Mouse (Mus musculus) lung, postnatal 0 days (tissue): Measurements from ENCODE around the gene Prdm11.

Source experiments
- CTCF ChIP-seq: IDR thresholded peaks from 2 replicates; pipeline ENCODE4 v1.5.1; 2016; ENCODE audit warnings: antibody characterized with exemption, mild to moderate bottlenecking
- EP300 ChIP-seq: IDR thresholded peaks from 2 replicates; pipeline ENCODE4 v1.6.1; 2016; ENCODE audit warnings: antibody characterized with exemption, mild to moderate bottlenecking, control low read depth

- TF ChIP-seq CTCF = no peak
- no peak for TF ChIP-seq EP300
Measured at GRCm38 (mm10) chr2:92917405-92918142, 128.4 kb downstream of the Prdm11 start.
